Mouse (Mus musculus) brain, adult 10 weeks (tissue): ENCODE results near the gene Tfam. TPM values are rescaled to one million over a fixed set of nuclear protein-coding genes. Genes with fewer than 3 reads are reported as not detected.

Source experiments
- polyA plus RNA-seq: library from polyadenylated mRNA; stranded (reverse); fragments of 350-450 nt; fragmentation: Illumina TruSeq; extraction: RNeasy Lipid Tissue Mini Kit (QIAGEN cat#74804); gene quantifications from one replicate; pipeline ENCODE4 v1.2.3, GENCODE M21; 2015; ENCODE audit warnings: low read depth, low replicate concordance

The Tfam gene
- 53.6 TPM for polyA plus RNA-seq

GRCm38 (mm10) chr10:71238240-71238554, at the start of gene Tfam:
Gene Tfam, minus strand, starts transcription at chr10:71238280.

GRCm38 (mm10) chr10:71285126-71285580, 47.1 kb upstream of the Tfam start, which contains the start of gene Ube2d1:
Gene Ube2d1, minus strand, starts transcription at chr10:71285262.

Other genes with a start within 250 kb of the Tfam start
- gene Bicc1, start 78.6 kb downstream of the Tfam start, polyA plus RNA-seq = 3.5 TPM
- 82.1 TPM for gene Ube2d1, start 47.0 kb upstream of the Tfam start, polyA plus RNA-seq
- gene Cisd1, start 106.7 kb upstream of the Tfam start, polyA plus RNA-seq = 188 TPM
- gene Ipmk, start 109.5 kb upstream of the Tfam start, polyA plus RNA-seq = 16.3 TPM